Comparison of ENCODE assay signal across 7 mouse cellular contexts in genomic region chr17:50508775-50509250, GRCm38 (mm10). TPM values are rescaled to one million over a fixed set of nuclear protein-coding genes. Genes with fewer than 3 reads are reported as not detected.
DNase-seq lines count a peak whose midpoint lies in the region; ATAC-seq lines count a peak whose summit lies in the region.

No protein-coding gene starts in this region.

- peak overlapping the region; percentile 91 for H3K4me2 ChIP-seq in intestine, embryonic 16.5 days (ENCODE audit: low read depth, low read length)
- peak overlapping the region; percentile 86 for H3K4me2 ChIP-seq in limb, embryonic 15.5 days
- peak overlapping the region; percentile 58 for H3K4me2 ChIP-seq in midbrain, embryonic 15.5 days

- peak; percentile 84 for ATAC-seq in intestine, embryonic 16.5 days
- peak; percentile 59 for ATAC-seq in limb, embryonic 15.5 days (ENCODE audit: insufficient number of reproducible peaks, low FRiP score, low TSS enrichment, low read depth)
- peak; percentile 88 for ATAC-seq in midbrain, embryonic 15.5 days (replicated peaks)

- WGBS in intestine, embryonic 16.5 days = 1% methylated on average over 39 of the region's 72 CpGs
- under 1% methylated on average over 72 of the region's 72 CpGs for WGBS in limb, embryonic 15.5 days
- under 1% methylated on average over 54 of the region's 72 CpGs for WGBS in midbrain, embryonic 15.5 days

- DNase-seq in adrenal gland, adult 8-10 months = peak; percentile 50
- DNase-seq in embryo, embryonic 10.5 days (ENCODE audit: low spot score) = peak; percentile 84
- DNase-seq in gastrocnemius, postnatal 14 days = peak; percentile 86
- DNase-seq in spleen, adult 12 weeks (ENCODE audit: low spot score) = peak; percentile 72

- H3K36me3 ChIP-seq in intestine, embryonic 16.5 days (ENCODE audit: control insufficient read depth, insufficient read depth, low read length) = no peaks in the 10 kb centered on the region
- H3K36me3 ChIP-seq in limb, embryonic 15.5 days = no peaks in the 10 kb centered on the region
- H3K36me3 ChIP-seq in midbrain, embryonic 15.5 days (replicated peaks) = no peaks in the 10 kb centered on the region

- intact Hi-C loops in gastrocnemius, postnatal 14 days (cut with DNase I; ENCODE audit: low total_unique reads) = loop anchor here (10.0 kb wide), 1 partner anchor 214 kb away; the partner anchor contains the start of gene Dazl

- no peaks in the 10 kb centered on the region for H3K9me3 ChIP-seq in intestine, embryonic 16.5 days (ENCODE audit: control insufficient read depth, low read length)
- no peaks in the 10 kb centered on the region for H3K9me3 ChIP-seq in limb, embryonic 15.5 days
- no peaks in the 10 kb centered on the region for H3K9me3 ChIP-seq in midbrain, embryonic 15.5 days

- peaks cover 10% of the 10 kb centered on the region; the same call in 1 of the 2 replicates for H3K4me1 ChIP-seq in intestine, embryonic 16.5 days (ENCODE audit: control insufficient read depth, insufficient read depth, low read length)
- H3K4me1 ChIP-seq in limb, embryonic 15.5 days = peaks cover 21% of the 10 kb centered on the region
- H3K4me1 ChIP-seq in midbrain, embryonic 15.5 days = peaks cover 31% of the 10 kb centered on the region

- H3K27ac ChIP-seq in intestine, embryonic 16.5 days (ENCODE audit: low read length) = peak overlapping the region; percentile 81
- H3K27ac ChIP-seq in limb, embryonic 15.5 days = peak overlapping the region; percentile 84
- H3K27ac ChIP-seq in midbrain, embryonic 15.5 days = peak overlapping the region; percentile 93

- H3K4me3 ChIP-seq in intestine, embryonic 16.5 days (ENCODE audit: low read length) = peak overlapping the region; percentile 91
- H3K4me3 ChIP-seq in limb, embryonic 15.5 days = peak overlapping the region; percentile 83
- H3K4me3 ChIP-seq in midbrain, embryonic 15.5 days = peak overlapping the region; percentile 78

- H3K9ac ChIP-seq in intestine, embryonic 16.5 days (ENCODE audit: low read depth, low read length) = peak overlapping the region; percentile 90
- peak overlapping the region; percentile 85 for H3K9ac ChIP-seq in limb, embryonic 15.5 days
- peak overlapping the region; percentile 79 for H3K9ac ChIP-seq in midbrain, embryonic 15.5 days

- H3K27me3 ChIP-seq in intestine, embryonic 16.5 days (replicated peaks; ENCODE audit: control insufficient read depth, insufficient read depth, low read length) = no peaks in the 10 kb centered on the region
- no peaks in the 10 kb centered on the region; the same call in 1 of the 2 replicates for H3K27me3 ChIP-seq in limb, embryonic 15.5 days
- H3K27me3 ChIP-seq in midbrain, embryonic 15.5 days (replicated peaks) = 0 out of 2 replicates have a peak, but pooled peaks cover 3% of the 10 kb centered on the region

RNA-seq across cellular contexts. Expression of gene Plcl2, which starts 0.4 kb away (rescaled TPM):
- 10 to 100 TPM; 60.4 to 90.4 (median 69.1) TPM for total RNA-seq in adrenal gland, adult 8-10 months (2022)
- total RNA-seq in gastrocnemius, postnatal 14 days (2021) = 10 to 100 TPM; 27.0 to 29.8 TPM
- 4.0 TPM in 2 replicates for polyA plus RNA-seq in intestine, embryonic 16.5 days (2015; fragmentation: Nextera tagmentation; extraction: Ambion mirVana)
- polyA plus RNA-seq in limb, embryonic 15.5 days (2015; fragmentation: Nextera tagmentation; extraction: Ambion mirVana) = 2.2 and 3.1 TPM in 2 replicates
- 9.6 and 11.4 TPM in 2 replicates for polyA plus RNA-seq in midbrain, embryonic 15.5 days (2015; fragmentation: Nextera tagmentation; extraction: Ambion mirVana)

Comparison
In these comparisons a context has a peak if more than half of its experiments do, and no peak if none do; other contexts are left out.
1. Peak in every context shown above with its lines: DNase-seq, ATAC-seq, H3K4me3 ChIP-seq and H3K27ac ChIP-seq.